Mouse (Mus musculus): Measurements from ENCODE around the gene Eif2ak2. TPM values are rescaled to one million over a fixed set of nuclear protein-coding genes. Genes with fewer than 3 reads are reported as not detected.

The Eif2ak2 gene
- polyA plus RNA-seq, 1 experiment = 2.4 TPM

- Histone ChIP-seq H3K4me1 (ENCODE audit: control insufficient read depth, insufficient read depth, low read length) (peaks cover 2% of the 10 kb centered on the region; the same call in 1 of the 2 replicates), H3K4me3 (ENCODE audit: insufficient read depth, low read length) (0 out of 2 replicates have a peak overlapping the region, but pooled peaks have one; percentile 26), H3K27ac (ENCODE audit: insufficient read depth, low read length) (no peak overlapping the region)
- TF ChIP-seq POLR2A (IDR thresholded peaks at IDR 0.05; ENCODE audit: extremely low read depth, insufficient read depth, low read length) = no peak
- peak; percentile 31; the same call in 1 of the 2 replicates for TF ChIP-seq CTCF (IDR thresholded peaks at IDR 0.05; ENCODE audit: extremely low read depth, insufficient read depth, low read length)
Measured at GRCm38 (mm10) chr17:78895394-78895793, 13.0 kb upstream of the Eif2ak2 start.

DNA sequence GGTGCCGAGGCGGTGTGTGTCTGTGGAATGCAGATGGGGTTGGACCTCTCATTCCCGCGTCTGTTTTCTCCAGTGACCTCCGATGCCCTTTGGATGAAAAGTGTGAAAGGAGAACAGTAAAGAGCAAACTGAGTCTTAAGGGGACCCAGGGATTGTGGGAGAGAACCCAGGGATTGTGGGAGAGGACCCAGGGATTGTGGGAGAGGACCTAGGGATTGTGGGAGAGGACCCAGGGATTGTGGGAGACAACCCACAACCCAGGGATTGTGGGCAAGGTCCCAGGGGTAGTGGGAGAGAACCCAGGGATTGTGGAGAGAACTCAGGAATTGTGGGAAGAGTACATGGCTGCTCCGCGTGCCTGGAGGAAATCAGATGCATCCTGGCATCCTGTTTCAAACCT, 12.6 kb upstream of the Eif2ak2 start:
- H3K27ac ChIP-seq (ENCODE audit: insufficient read depth, low read length) = no peak overlapping the region
- peaks cover 2% of the 10 kb centered on the region; the same call in 1 of the 2 replicates for H3K4me1 ChIP-seq (ENCODE audit: control insufficient read depth, insufficient read depth, low read length)
- no peak for TF ChIP-seq POLR2A (IDR thresholded peaks at IDR 0.05; ENCODE audit: extremely low read depth, insufficient read depth, low read length)
- TF ChIP-seq CTCF (IDR thresholded peaks at IDR 0.05; ENCODE audit: extremely low read depth, insufficient read depth, low read length) = no peak
- H3K4me3 ChIP-seq (ENCODE audit: insufficient read depth, low read length) = no peak overlapping the region

- Histone ChIP-seq H3K4me1 (ENCODE audit: control insufficient read depth, insufficient read depth, low read length) (peaks cover 2% of the 10 kb centered on the region; the same call in 1 of the 2 replicates), H3K4me3 (ENCODE audit: insufficient read depth, low read length) (no peak overlapping the region), H3K27ac (ENCODE audit: insufficient read depth, low read length) (no peak overlapping the region)
- no peak for TF ChIP-seq POLR2A (IDR thresholded peaks at IDR 0.05; ENCODE audit: extremely low read depth, insufficient read depth, low read length)
- TF ChIP-seq CTCF (IDR thresholded peaks at IDR 0.05; ENCODE audit: extremely low read depth, insufficient read depth, low read length) = no peak
Measured at GRCm38 (mm10) chr17:78891020-78891419, 8.6 kb upstream of the Eif2ak2 start.

DNA sequence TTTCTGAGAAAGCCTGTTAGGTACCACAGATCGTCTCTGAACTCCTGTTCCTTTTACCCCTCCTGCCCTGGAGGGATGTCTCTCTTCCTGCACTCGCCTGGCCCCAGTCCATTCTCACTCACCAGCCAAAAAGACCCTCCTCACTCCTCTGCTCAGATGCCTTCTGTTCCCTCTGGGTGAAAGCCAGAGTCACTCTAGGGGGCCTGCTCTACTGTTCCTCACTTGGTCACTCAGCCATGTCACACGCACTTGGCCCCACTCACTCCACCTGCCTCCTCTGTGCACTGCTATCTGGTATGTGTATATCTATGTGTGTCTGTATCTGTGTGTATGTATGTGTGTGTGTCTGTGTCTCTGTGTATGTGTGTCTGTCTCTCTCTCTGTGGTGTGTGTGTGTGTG, 6.8 kb upstream of the Eif2ak2 start:
- Histone ChIP-seq H3K4me3 (ENCODE audit: insufficient read depth, low read length) (no peak overlapping the region), H3K4me1 (ENCODE audit: control insufficient read depth, insufficient read depth, low read length) (no peaks in the 10 kb centered on the region), H3K27ac (ENCODE audit: insufficient read depth, low read length) (no peak overlapping the region)
- TF ChIP-seq POLR2A (IDR thresholded peaks at IDR 0.05; ENCODE audit: extremely low read depth, insufficient read depth, low read length) (no peak), CTCF (IDR thresholded peaks at IDR 0.05; ENCODE audit: extremely low read depth, insufficient read depth, low read length) (no peak)

DNA sequence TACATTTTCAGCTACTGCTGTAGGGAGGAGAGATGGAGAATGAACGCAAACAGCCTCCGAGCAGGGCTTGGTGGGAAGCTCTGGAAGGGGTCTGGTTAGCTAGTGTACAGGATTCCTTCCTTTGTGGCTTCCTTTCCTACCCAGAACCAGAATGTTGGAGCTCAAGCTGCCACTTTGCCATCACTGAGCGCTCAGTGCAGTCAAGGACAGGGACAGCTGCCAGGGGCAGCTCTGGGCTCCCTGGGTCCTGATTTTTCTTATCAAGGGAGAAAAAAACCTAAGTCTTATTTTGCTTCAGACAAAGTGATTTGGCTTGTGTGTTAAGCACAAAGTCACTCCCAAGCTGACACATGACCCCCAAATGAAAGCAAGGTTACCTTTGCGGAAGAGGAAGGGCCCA, 6.2 kb upstream of the Eif2ak2 start:
- no peaks in the 10 kb centered on the region for H3K4me1 ChIP-seq (ENCODE audit: control insufficient read depth, insufficient read depth, low read length)
- no peak for TF ChIP-seq CTCF (IDR thresholded peaks at IDR 0.05; ENCODE audit: extremely low read depth, insufficient read depth, low read length)
- no peak for TF ChIP-seq POLR2A (IDR thresholded peaks at IDR 0.05; ENCODE audit: extremely low read depth, insufficient read depth, low read length)
- H3K27ac ChIP-seq (ENCODE audit: insufficient read depth, low read length) = no peak overlapping the region
- H3K4me3 ChIP-seq (ENCODE audit: insufficient read depth, low read length) = no peak overlapping the region

GRCm38 (mm10) chr17:78885286-78886065, 3.1 kb upstream of the Eif2ak2 start:
- no peak overlapping the region for H3K27ac ChIP-seq (ENCODE audit: insufficient read depth, low read length)
- TF ChIP-seq CTCF (IDR thresholded peaks at IDR 0.05; ENCODE audit: extremely low read depth, insufficient read depth, low read length) (no peak), POLR2A (IDR thresholded peaks at IDR 0.05; ENCODE audit: extremely low read depth, insufficient read depth, low read length) (no peak)
- H3K4me1 ChIP-seq (ENCODE audit: control insufficient read depth, insufficient read depth, low read length) = no peaks in the 10 kb centered on the region
- no peak overlapping the region for H3K4me3 ChIP-seq (ENCODE audit: insufficient read depth, low read length)

GRCm38 (mm10) chr17:78883291-78883690, 918 bp upstream of the Eif2ak2 start:
- TF ChIP-seq POLR2A (IDR thresholded peaks at IDR 0.05; ENCODE audit: extremely low read depth, insufficient read depth, low read length) (no peak), CTCF (IDR thresholded peaks at IDR 0.05; ENCODE audit: extremely low read depth, insufficient read depth, low read length) (no peak)
- no peak overlapping the region for H3K27ac ChIP-seq (ENCODE audit: insufficient read depth, low read length)
- no peaks in the 10 kb centered on the region for H3K4me1 ChIP-seq (ENCODE audit: control insufficient read depth, insufficient read depth, low read length)

GRCm38 (mm10) chr17:78881878-78882304, 482 bp downstream of the Eif2ak2 start:
- no peaks in the 10 kb centered on the region for H3K4me1 ChIP-seq (ENCODE audit: control insufficient read depth, insufficient read depth, low read length)
- H3K4me3 ChIP-seq (ENCODE audit: insufficient read depth, low read length) = peak overlapping the region; percentile 40
- TF ChIP-seq POLR2A (IDR thresholded peaks at IDR 0.05; ENCODE audit: extremely low read depth, insufficient read depth, low read length) = no peak
- TF ChIP-seq CTCF (IDR thresholded peaks at IDR 0.05; ENCODE audit: extremely low read depth, insufficient read depth, low read length) = no peak
- no peak overlapping the region for H3K27ac ChIP-seq (ENCODE audit: insufficient read depth, low read length)

More at GRCm38 (mm10) chr17:78883291-78883690, 918 bp upstream of the Eif2ak2 start:
- H3K4me3 ChIP-seq (ENCODE audit: insufficient read depth, low read length) = no peak overlapping the region

GRCm38 (mm10) chr17:78873886-78874285, 8.5 kb downstream of the Eif2ak2 start:
- Histone ChIP-seq H3K27ac (ENCODE audit: insufficient read depth, low read length) (no peak overlapping the region), H3K4me1 (ENCODE audit: control insufficient read depth, insufficient read depth, low read length) (no peaks in the 10 kb centered on the region), H3K4me3 (ENCODE audit: insufficient read depth, low read length) (no peak overlapping the region)
- TF ChIP-seq CTCF (IDR thresholded peaks at IDR 0.05; ENCODE audit: extremely low read depth, insufficient read depth, low read length) (no peak), POLR2A (IDR thresholded peaks at IDR 0.05; ENCODE audit: extremely low read depth, insufficient read depth, low read length) (no peak)

DNA sequence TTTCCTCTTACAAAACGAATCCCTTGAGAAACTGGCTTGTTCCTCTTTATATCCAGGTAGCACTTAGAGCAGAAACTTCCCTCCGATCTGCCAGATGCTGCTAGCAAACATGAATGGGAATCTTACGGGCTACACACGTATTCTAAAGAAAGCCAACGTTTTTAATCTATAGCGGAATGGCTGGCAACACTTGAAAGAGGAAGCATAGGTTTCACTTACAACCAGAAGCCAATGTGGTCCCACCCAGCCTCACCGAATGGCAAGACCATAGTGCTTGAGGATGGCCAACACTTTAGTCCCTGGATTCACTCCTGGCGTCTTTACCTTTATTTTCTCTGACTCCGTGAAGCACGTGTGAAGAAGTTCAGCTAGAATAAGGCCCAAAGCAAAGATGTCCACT, 26.1 kb downstream of the Eif2ak2 start:
- Histone ChIP-seq H3K4me3 (ENCODE audit: insufficient read depth, low read length) (no peak overlapping the region), H3K4me1 (ENCODE audit: control insufficient read depth, insufficient read depth, low read length) (no peaks in the 10 kb centered on the region), H3K27ac (ENCODE audit: insufficient read depth, low read length) (no peak overlapping the region)
- TF ChIP-seq CTCF (IDR thresholded peaks at IDR 0.05; ENCODE audit: extremely low read depth, insufficient read depth, low read length) (no peak), POLR2A (IDR thresholded peaks at IDR 0.05; ENCODE audit: extremely low read depth, insufficient read depth, low read length) (no peak)
